Mouse (Mus musculus) telencephalon, adult 2 months (tissue): ENCODE results near the gene Med27.

Experiments used
- DNase-seq: peaks from one replicate; pipeline ENCODE4 v3.0.0-alpha.2; 2011; ENCODE audit warnings: low read depth, low spot score

Med27 gene

DNA sequence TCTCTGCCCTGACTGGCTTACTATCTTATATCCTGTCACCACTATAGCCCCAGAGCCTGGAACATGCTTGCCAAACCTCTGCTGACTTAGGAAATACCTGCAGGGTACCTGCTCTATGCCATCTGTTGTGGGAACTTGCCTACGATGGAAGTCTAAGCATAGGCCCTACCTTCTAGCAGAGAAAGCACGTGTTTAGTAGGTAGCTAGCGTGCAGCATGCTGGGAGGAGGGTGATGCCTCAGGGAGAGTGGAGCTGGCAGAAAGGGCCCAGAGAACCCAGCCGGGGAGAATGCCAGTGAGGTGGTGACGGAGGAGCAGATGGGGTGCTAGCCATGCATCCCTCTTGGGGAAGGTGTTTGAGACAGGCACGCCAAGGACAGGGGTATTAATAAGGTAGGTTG, 89.8 kb downstream of the Med27 start:
- DNase-seq: no peak

GRCm38 (mm10) chr2:29437111-29437510, 90.5 kb downstream of the Med27 start:
- DNase-seq: no peak

DNA sequence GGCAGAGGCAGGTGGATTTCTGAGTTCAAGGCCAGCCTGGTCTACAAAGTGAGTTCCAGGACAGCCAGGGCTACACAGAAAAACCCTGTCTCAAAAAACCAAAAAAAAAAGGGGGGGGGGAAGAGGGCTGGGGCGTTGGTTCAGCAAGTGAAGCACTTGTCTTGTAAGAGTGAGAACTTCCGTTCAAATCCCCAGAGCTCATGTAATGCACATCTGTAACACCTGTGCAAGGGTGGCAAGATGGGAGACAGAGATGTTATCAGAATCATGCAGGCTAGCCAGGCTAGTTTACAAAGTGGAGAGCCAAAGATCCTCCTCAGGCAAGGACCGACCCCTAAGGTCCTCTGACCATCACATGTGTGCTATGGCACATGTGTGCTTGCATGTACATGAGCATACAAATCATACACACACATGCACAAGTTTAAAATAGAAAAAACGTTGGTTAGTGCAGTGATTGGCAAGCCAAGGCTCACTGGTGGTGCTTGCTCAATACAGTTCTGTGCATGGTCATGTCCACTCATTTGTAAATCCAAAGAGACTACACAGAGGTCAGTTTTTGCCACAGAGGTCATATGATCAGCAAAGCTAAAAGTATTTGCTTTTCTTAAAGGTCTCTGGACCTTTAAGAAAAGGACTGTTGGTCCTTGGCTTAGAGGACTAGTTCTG, 91.4 kb downstream of the Med27 start:
- DNase-seq: no peak

- no peak for DNase-seq
These were observed 91.9 kb downstream of the Med27 start for GRCm38 (mm10) chr2:29438530-29438862.

DNA sequence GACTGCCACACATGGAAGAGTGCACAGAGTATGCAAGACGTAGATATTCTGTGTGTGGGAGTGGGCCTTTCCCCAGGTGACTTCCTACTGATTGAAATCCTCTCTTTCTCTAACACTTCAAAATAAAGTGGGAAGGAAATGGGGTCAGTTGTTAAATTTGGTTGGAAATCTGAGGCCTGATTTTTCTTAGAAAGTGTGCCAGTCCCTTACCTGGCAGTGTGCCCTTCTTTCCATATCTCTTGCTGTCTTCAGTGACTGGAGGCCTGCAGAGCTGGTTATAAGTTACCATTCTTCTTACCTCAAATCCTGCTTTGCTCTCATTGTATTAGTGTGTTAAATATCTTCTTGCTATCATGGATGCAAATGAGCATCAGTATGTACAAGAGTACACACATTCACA, 92.4 kb downstream of the Med27 start:
- no peak for DNase-seq

DNA sequence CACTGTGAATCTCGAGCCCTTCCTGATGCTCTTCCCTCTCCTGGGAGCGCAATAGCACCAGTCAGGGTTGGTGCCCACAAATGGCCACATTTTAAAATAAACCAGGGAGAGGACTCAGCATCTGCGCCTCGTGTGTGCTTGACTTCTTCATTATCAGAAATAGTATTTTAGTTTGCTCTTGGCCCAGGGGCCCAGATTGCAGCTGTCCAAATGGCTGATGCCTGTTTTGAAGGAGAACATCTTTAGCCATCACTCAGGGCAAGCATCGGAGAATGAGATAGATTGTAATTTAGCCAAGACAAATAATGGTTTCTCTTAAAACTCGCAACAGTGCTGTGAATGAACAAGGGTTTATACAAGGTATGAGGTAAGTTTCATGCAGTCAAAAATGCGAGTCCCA, 92.8 kb downstream of the Med27 start:
- DNase-seq: no peak

DNA sequence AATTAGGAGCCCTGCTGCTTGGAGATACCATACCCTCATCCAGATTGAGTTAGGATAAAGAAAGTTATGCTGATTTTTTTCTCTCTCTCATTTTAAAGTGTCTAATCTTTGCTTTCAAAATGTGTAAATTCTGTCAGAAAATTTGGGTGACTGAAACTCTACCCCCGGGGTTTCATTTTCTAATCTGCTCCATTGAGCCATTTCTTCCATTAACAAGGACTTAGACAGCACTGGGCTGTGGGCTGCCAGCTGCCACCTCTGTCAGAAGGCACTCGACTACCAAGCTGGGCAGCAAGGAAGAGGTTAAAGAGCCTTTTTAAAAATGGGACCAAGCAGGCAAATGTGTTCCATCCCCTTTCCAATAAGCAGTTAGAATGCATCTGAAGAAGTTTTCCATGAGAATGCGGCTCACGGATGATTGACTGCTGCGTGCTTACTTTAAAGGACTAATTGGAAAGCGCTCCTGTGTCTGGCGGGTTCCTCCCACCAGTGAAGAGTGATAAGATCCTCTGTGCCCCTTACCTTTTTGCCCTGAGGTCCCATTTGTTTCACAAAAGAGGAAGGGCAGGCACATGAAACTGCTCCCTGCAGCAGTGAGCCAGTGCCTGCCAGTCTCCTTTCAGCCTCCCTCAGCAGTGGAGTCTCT, 93.4 kb downstream of the Med27 start:
- no peak for DNase-seq

DNA sequence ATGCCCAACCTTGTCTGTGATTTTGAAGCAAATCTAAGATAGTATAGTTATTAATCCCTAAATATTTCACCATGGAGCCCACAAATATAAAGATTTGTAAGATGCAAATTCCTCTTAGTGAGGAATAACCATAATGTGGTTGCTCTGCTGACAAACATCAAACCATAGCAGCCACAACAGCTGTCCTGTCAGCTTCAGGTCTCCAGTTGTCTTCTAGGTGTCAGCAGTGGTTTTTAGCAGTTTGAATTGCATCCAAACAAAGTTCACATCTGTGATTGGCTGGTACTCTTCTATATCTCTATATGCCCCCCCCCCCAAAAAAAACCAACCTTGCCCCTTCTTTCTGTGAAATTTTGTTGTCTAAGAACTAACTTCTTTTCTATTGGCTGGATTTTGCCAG, 95.7 kb downstream of the Med27 start:
- DNase-seq: no peak

DNA sequence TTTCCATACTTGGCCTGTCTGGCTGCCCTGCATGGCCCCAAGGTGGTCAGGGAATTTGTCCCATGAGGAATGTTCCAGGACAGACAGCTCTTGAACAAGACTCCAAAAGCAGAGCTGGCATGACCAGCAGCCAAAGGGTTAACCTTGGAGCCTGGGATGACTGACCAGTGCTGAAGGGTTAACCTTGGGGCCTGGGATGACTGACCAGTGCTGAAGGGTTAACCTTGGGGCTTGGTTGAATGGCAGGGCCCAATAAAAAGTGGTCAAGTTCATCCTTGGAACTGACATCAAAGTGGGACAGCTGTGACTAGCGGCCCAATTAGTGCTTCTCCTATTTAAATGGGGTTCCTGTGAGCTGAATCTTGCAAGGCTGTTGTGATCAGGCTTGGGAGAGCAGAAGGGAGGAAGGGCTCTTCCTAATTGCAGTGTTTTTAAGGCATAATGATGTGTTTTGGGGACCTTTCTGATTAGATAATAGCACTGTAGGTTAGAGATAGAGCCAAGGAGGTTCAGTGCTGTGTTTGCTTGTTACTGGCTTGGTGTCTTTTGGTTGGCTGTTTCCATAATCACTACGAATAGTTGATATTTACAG, 97.1 kb downstream of the Med27 start:
- DNase-seq: no peak

DNA sequence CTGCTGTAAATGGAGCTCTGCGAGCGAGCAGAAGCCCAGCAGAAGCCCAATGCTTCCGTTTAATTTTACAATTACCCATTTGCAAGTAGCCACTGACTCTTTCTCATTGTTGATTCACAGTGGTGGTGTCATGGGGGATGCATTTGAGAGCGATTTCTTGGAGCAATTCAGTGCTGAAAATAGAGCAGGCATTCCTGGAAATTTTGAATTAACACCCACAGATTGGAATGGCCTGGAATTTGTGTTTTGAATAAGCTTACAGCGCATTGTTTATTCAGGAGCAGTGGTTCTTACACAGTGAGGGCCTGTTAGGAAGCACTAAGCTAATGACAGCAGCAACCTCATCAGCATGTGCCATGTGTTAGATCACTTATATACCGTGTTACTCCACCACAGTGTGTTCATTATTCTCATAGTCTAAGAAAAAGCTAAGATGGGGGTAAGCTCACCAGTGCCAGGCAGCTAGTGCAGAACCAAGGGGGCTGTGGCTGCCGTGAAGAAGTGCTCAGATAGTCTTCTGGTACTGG, 101.9 kb downstream of the Med27 start:
- DNase-seq: no peak

DNA sequence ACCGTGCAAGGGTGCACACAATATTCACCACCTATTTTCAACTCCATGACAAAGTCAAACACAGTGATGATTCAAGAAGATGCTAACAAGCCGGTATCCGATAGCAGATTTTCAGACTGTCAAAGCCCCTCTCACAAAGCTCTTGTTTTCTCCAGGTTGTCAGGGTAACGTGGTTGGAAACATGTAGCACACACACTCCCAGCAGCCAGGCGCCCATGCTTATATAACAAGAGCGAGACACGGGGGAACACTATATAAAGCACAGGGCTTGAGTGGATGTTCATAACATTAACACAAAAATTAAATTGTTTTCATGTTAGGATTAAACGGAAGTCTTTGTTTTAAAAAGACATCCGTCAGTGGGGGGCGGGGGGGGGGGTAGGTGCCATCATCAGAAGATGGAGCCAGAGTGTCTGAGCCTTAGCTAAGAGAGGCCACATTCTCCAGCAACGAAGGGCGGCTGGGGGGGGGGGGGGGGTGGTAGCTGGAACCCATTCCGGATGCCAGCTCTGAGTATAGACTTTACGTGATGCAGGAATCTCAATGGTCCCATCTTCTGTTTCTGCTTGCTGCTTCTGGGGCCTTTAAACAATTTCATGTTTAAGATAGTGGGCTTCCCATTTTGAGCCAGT, 104.9 kb downstream of the Med27 start:
- no peak for DNase-seq

DNA sequence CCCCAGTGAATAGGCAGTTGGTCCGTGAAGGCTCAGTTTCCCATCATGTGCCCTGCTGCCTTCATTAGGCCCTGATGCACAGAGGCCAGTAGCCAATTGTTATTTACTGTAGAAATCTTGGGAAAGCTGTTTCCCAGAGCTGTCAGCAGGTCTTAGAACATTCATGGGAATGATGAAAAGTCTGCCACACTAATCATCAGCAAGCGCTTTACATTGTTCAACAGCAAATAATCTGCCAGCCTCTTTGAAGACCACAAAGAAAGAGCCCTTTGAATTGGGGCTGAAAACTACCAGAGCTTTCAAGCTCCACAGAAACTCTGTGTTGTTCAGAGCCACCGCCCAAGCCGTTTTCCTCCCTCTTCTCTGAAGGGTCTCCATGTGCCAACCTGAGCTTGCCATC, 106.8 kb downstream of the Med27 start:
- no peak for DNase-seq

GRCm38 (mm10) chr2:29456631-29457320, 110.2 kb downstream of the Med27 start:
- DNase-seq: no peak

DNA sequence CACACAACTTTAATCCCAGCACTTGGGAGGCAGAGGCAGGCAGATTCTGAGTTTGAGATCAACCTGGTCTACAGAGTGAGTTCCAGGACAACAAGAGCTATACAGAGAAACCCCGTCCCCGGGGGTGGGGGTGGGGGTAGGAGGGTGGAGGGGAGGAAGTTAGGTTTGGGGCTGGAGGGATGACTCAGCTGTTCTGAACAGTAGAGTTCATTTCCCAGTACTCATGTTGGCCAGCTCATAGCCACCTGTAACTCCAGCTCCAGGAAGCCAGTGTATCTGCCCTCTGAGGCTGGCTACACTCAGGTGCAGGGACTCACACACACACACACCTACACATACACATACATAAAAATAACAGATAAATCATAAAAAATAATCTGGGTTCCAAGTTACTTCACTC, 111.1 kb downstream of the Med27 start:
- no peak for DNase-seq

DNA sequence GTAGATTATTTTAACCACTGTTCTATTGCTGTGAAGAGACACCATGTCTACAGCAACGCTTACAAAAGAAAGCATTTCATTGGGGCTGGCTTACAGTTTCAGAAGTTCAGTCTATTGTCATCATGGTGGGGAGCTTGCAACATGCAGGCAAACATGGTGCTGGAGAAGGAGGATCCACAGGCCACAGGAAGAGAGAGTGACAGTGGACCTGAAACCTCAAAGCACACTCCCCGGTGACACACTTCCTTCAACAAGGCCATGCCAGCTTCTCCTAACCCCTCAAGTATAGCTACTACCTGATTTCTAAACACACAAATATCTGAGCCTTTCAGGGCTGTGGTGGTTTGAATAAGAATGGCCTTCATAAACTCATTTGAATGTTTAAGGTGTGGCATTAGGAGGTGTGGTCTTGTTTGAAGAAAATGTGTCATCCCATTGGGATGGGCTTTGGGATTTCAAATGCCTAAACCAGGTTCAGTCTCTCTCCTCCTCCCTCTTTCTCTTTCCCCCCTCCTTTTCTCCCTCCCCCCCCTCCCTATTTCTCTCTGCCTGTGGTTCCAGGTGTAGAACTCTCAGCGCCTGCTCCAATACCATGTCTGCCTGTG, 111.8 kb downstream of the Med27 start:
- no peak for DNase-seq

DNA sequence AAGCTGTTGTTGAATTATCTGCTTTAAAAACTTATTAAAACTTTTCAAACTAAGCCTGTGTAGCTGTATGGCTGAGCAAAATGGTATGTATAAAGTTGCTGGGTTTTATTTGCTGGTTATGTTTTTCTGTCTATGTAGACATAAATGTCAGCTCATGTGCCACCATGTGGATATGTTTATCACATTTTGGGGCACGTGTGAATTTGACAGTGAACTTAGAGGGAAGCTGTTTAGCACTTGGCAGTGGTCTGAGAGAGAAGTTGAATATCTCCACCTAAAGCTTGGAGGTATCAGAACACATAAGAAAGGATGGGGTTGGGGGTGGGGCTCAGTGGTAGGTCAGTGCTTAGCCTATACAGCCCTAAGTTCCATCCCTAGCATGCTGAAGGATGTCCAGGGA, 113.0 kb downstream of the Med27 start:
- DNase-seq: no peak

GRCm38 (mm10) chr2:29461841-29462240, 115.2 kb downstream of the Med27 start:
- no peak for DNase-seq

GRCm38 (mm10) chr2:29463039-29463585, 116.5 kb downstream of the Med27 start:
- DNase-seq: no peak

GRCm38 (mm10) chr2:29464851-29465648, 118.4 kb downstream of the Med27 start:
- DNase-seq: no peak

DNA sequence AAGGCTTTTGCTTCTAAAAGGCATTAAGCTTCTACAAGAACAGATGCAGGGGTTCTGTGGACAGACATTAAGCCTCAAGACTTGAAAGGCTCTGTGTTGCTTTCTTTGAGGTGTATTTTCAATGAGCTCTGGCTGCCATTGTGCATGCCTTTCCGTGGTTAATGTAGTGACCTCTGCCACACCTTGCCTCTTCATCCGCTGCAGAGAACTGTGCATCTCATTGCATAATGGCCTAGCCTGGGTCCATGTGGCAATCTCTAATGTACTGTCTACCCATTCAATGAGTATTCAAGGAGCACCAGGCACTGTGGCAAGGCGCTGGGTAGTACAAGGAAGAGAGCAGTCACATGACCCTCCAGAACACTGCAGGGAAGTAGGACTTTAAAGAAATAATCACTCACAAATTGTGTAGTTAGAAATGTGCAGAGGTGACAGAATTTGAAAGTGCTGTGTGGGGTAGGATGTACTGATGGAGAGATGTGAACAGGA, 119.1 kb downstream of the Med27 start:
- DNase-seq: no peak
